Mouse (Mus musculus) ES-Bruce4 (cell line): ENCODE measurements at regions not wholly inside any gene's neighbourhood (a gene's known extent, or its start where the extent isn't known, plus 50 kb on each side); places are given as distances from the start of the nearest gene placed in this dataset.

ENCODE experiments used
- H3K27ac ChIP-seq: 2 replicates; pipeline ENCODE4 v1.5.1; 2012; ENCODE audit warnings: low read length, inconsistent platforms; ENCODE audit not compliant: insufficient read depth
- H3K27me3 ChIP-seq: 2 replicates; pipeline ENCODE4 v1.6.1; 2012; ENCODE audit warnings: mild to moderate bottlenecking, low read length, inconsistent platforms; ENCODE audit not compliant: control insufficient read depth, poor library complexity, insufficient read depth, severe bottlenecking
- H3K36me3 ChIP-seq: 2 replicates; pipeline ENCODE4 v1.6.1; 2012; ENCODE audit warnings: inconsistent platforms, mild to moderate bottlenecking, low read length, moderate library complexity; ENCODE audit not compliant: control insufficient read depth, poor library complexity, insufficient read depth, severe bottlenecking
- H3K4me1 ChIP-seq: one replicate; pipeline ENCODE4 v1.8.1; 2011; ENCODE audit warnings: low read length; ENCODE audit not compliant: control insufficient read depth, insufficient read depth
- H3K4me3 ChIP-seq: 2 replicates; pipeline ENCODE4 v1.5.1; 2011; ENCODE audit warnings: low read depth, mild to moderate bottlenecking, low read length
- H3K9ac ChIP-seq: 2 replicates; pipeline ENCODE4 v1.6.1; 2012; ENCODE audit warnings: low read depth, mild to moderate bottlenecking, inconsistent platforms; ENCODE audit not compliant: poor library complexity, severe bottlenecking
- H3K9me3 ChIP-seq: replicated peaks from 2 replicates; pipeline ENCODE4 v1.6.1; 2012; ENCODE audit warnings: mild to moderate bottlenecking, low read length, inconsistent platforms; ENCODE audit not compliant: control insufficient read depth, poor library complexity, insufficient read depth, severe bottlenecking
- CTCF ChIP-seq: IDR thresholded peaks from one replicate; pipeline ENCODE4 v1.8.1; 2011; ENCODE audit warnings: low read depth, low read length
- EP300 ChIP-seq: IDR thresholded peaks from 2 replicates; pipeline ENCODE4 v1.6.1; 2011; ENCODE audit warnings: low read depth, low read length; ENCODE audit not compliant: insufficient read depth
- POLR2A ChIP-seq: IDR thresholded peaks from one replicate; pipeline ENCODE4 v1.8.1; 2011; ENCODE audit warnings: low read length; ENCODE audit not compliant: insufficient read depth

GRCm38 (mm10) chr13:71481205-71481604 is 482.3 kb downstream of the Irx1 start:
- Histone ChIP-seq H3K9me3 (no peaks in the 10 kb centered on the region), H3K36me3 (no peaks in the 10 kb centered on the region)
- TF ChIP-seq CTCF (no peak), EP300 (no peak), POLR2A (no peak)

GRCm38 (mm10) chr13:71461552-71461951 is 502.0 kb downstream of the Irx1 start:
- no peak overlapping the region for H3K27ac ChIP-seq
- no peaks in the 10 kb centered on the region for H3K36me3 ChIP-seq
- H3K9ac ChIP-seq = no peak overlapping the region
- no peaks in the 10 kb centered on the region for H3K9me3 ChIP-seq
- TF ChIP-seq POLR2A (no peak), EP300 (no peak), CTCF (no peak)
- H3K4me1 ChIP-seq = no peaks in the 10 kb centered on the region
- peaks cover 4% of the 10 kb centered on the region for H3K27me3 ChIP-seq
- H3K4me3 ChIP-seq = no peak overlapping the region

More at GRCm38 (mm10) chr13:71481205-71481604, 482.3 kb downstream of the Irx1 start:
- Histone ChIP-seq H3K4me3 (no peak overlapping the region), H3K4me1 (no peaks in the 10 kb centered on the region), H3K27me3 (no peaks in the 10 kb centered on the region), H3K27ac (no peak overlapping the region), H3K9ac (no peak overlapping the region)

- peaks cover 4% of the 10 kb centered on the region for H3K27me3 ChIP-seq
- no peaks in the 10 kb centered on the region for H3K36me3 ChIP-seq
- no peak overlapping the region for H3K9ac ChIP-seq
- TF ChIP-seq EP300 (no peak), POLR2A (no peak), CTCF (no peak)
- no peak overlapping the region for H3K4me3 ChIP-seq
- H3K4me1 ChIP-seq = no peaks in the 10 kb centered on the region
- H3K27ac ChIP-seq = no peak overlapping the region
- no peaks in the 10 kb centered on the region for H3K9me3 ChIP-seq
Measured at GRCm38 (mm10) chr13:71460607-71461006, 502.9 kb downstream of the Irx1 start.

GRCm38 (mm10) chr13:71460097-71460496 is 503.4 kb downstream of the Irx1 start:
- peaks cover 4% of the 10 kb centered on the region for H3K27me3 ChIP-seq
- TF ChIP-seq EP300 = no peak
- no peak for TF ChIP-seq POLR2A
- TF ChIP-seq CTCF = no peak

GRCm38 (mm10) chr13:71459022-71459536 is 504.4 kb downstream of the Irx1 start:
- Histone ChIP-seq H3K9ac (no peak overlapping the region), H3K36me3 (no peaks in the 10 kb centered on the region), H3K9me3 (no peaks in the 10 kb centered on the region), H3K27me3 (peaks cover 4% of the 10 kb centered on the region), H3K4me3 (no peak overlapping the region), H3K27ac (no peak overlapping the region), H3K4me1 (no peaks in the 10 kb centered on the region)
- TF ChIP-seq POLR2A (no peak), EP300 (no peak), CTCF (no peak)

More at GRCm38 (mm10) chr13:71460097-71460496, 503.4 kb downstream of the Irx1 start:
- Histone ChIP-seq H3K9me3 (no peaks in the 10 kb centered on the region), H3K27ac (no peak overlapping the region), H3K36me3 (no peaks in the 10 kb centered on the region), H3K9ac (no peak overlapping the region), H3K4me1 (no peaks in the 10 kb centered on the region), H3K4me3 (no peak overlapping the region)

GRCm38 (mm10) chr13:71458061-71458935 is 505.2 kb downstream of the Irx1 start:
- no peak overlapping the region for H3K9ac ChIP-seq
- no peaks in the 10 kb centered on the region for H3K4me1 ChIP-seq
- no peak overlapping the region for H3K4me3 ChIP-seq
- H3K27me3 ChIP-seq = peaks cover 4% of the 10 kb centered on the region
- no peak overlapping the region for H3K27ac ChIP-seq
- TF ChIP-seq CTCF (peak; percentile 78), POLR2A (no peak), EP300 (peak; percentile 78)
- H3K36me3 ChIP-seq = no peaks in the 10 kb centered on the region
- H3K9me3 ChIP-seq = no peaks in the 10 kb centered on the region
